Comparison of ENCODE assay signal across 8 mouse cellular contexts in the genomic region with DNA sequence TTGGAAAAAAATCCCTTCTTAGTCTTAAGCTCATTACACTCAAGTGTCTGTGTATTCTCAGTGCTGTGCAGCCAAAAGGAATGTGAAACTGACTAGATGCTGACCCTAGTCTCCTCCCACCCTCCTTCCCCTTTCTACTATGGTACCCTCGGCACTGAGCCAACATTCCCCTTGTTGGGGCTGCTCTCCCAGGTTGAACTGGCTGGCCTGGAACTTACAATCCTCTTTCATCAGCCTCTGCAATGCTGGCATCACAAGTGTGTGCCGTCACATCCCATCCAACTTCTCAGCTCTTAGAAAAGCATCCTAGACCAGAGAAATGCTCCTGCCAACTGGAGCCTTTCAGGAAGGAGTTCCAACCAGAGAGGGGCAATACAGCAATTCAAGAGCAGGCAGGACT. TPM values are rescaled to one million over a fixed set of nuclear protein-coding genes. Genes with fewer than 3 reads are reported as not detected.
DNase-seq lines count a peak whose midpoint lies in the region; ATAC-seq and TF ChIP-seq lines count a peak whose summit lies in the region.

No protein-coding gene starts in this region.

- H3K9me3 ChIP-seq in limb, embryonic 14.5 days (ENCODE audit: control insufficient read depth, low read length), result no peaks in the 10 kb centered on the region
- H3K9me3 ChIP-seq in limb, embryonic 10.5 days (replicated peaks), result no peaks in the 10 kb centered on the region
- no peaks in the 10 kb centered on the region for H3K9me3 ChIP-seq in forebrain, embryonic 15.5 days
- H3K9me3 ChIP-seq in stomach, embryonic 15.5 days, result no peaks in the 10 kb centered on the region

- WGBS in limb, embryonic 14.5 days, result 57% methylated on average over 2 of the region's 2 CpGs
- WGBS in limb, embryonic 10.5 days, result 92% methylated on average over 2 of the region's 2 CpGs
- WGBS in bone marrow, adult 2 months, result 28% methylated on average over 2 of the region's 2 CpGs
- 32% methylated on average over 2 of the region's 2 CpGs for WGBS in forebrain, embryonic 15.5 days
- WGBS in stomach, embryonic 15.5 days, result 49% methylated on average over 2 of the region's 2 CpGs

- TF ChIP-seq POLR2A in limb, embryonic 14.5 days (IDR thresholded peaks at IDR 0.05; ENCODE audit: borderline replicate concordance, extremely low read depth, insufficient read depth, insufficient read length), result no peak
- TF ChIP-seq POLR2A in bone marrow, adult 2 months (IDR thresholded peaks at IDR 0.05; ENCODE audit: borderline replicate concordance, control insufficient read depth, low read depth, low read length), result no peak

- no peaks in the 10 kb centered on the region for H3K36me3 ChIP-seq in limb, embryonic 14.5 days (ENCODE audit: control insufficient read depth, insufficient read depth, low read length)
- H3K36me3 ChIP-seq in limb, embryonic 10.5 days, result peaks cover 23% of the 10 kb centered on the region
- no peaks in the 10 kb centered on the region for H3K36me3 ChIP-seq in forebrain, embryonic 15.5 days
- H3K36me3 ChIP-seq in stomach, embryonic 15.5 days, result no peaks in the 10 kb centered on the region

- H3K4me2 ChIP-seq in limb, embryonic 14.5 days (replicated peaks; ENCODE audit: low read depth, low read length, severe bottlenecking), result no peak overlapping the region
- no peak overlapping the region for H3K4me2 ChIP-seq in forebrain, embryonic 15.5 days (replicated peaks)
- no peak overlapping the region for H3K4me2 ChIP-seq in stomach, embryonic 15.5 days

- H3K27me3 ChIP-seq in limb, embryonic 14.5 days (ENCODE audit: control insufficient read depth, insufficient read depth, low read length), result no peaks in the 10 kb centered on the region
- no peaks in the 10 kb centered on the region for H3K27me3 ChIP-seq in limb, embryonic 10.5 days (ENCODE audit: low read depth, poor library complexity, severe bottlenecking)
- no peaks in the 10 kb centered on the region for H3K27me3 ChIP-seq in forebrain, embryonic 15.5 days
- no peaks in the 10 kb centered on the region for H3K27me3 ChIP-seq in stomach, embryonic 15.5 days (replicated peaks)

- DNase-seq in limb, embryonic 14.5 days (ENCODE audit: low spot score), result peak; percentile 48
- DNase-seq in limb, embryonic 10.5 days (ENCODE audit: low spot score), result no peak
- peak; percentile 73 for DNase-seq in kidney, postnatal 14 days
- DNase-seq in frontal cortex, postnatal 25 days (ENCODE audit: low spot score in 2 of 2), result no peak
- no peak for DNase-seq in ovary, postnatal 36 days (ENCODE audit: low spot score)

- ATAC-seq in limb, embryonic 14.5 days (ENCODE audit: low FRiP score, low read depth), result no peak
- ATAC-seq in forebrain, embryonic 15.5 days (replicated peaks), result peak; percentile 64; the same call in 1 of the 2 replicates
- peak; percentile 71 for ATAC-seq in stomach, embryonic 15.5 days (ENCODE audit: insufficient read depth, low FRiP score, low read depth)

- no peak for TF ChIP-seq CTCF in bone marrow, adult 2 months (IDR thresholded peaks at IDR 0.05; ENCODE audit: control insufficient read depth, insufficient read depth, low read length)

- no peak overlapping the region for H3K27ac ChIP-seq in limb, embryonic 14.5 days (replicated peaks; ENCODE audit: low read depth, low read length)
- H3K27ac ChIP-seq in limb, embryonic 10.5 days, result no peak overlapping the region
- H3K27ac ChIP-seq in bone marrow, adult 2 months (ENCODE audit: control insufficient read depth, insufficient read depth, low read depth, low read length, poor library complexity), result peak overlapping the region; percentile 59
- 0 out of 2 replicates have a peak overlapping the region, but pooled peaks have one; percentile 42 for H3K27ac ChIP-seq in forebrain, embryonic 15.5 days (replicated peaks)
- H3K27ac ChIP-seq in stomach, embryonic 15.5 days, result peak overlapping the region; percentile 21; the same call in 1 of the 2 replicates

- H3K4me1 ChIP-seq in limb, embryonic 14.5 days (ENCODE audit: control insufficient read depth, insufficient read depth, low read length), result peaks cover 7% of the 10 kb centered on the region
- no peaks in the 10 kb centered on the region for H3K4me1 ChIP-seq in limb, embryonic 10.5 days
- peaks cover 14% of the 10 kb centered on the region for H3K4me1 ChIP-seq in bone marrow, adult 2 months (ENCODE audit: control insufficient read depth, insufficient read depth, low read length)
- H3K4me1 ChIP-seq in forebrain, embryonic 15.5 days, result peaks cover 46% of the 10 kb centered on the region
- H3K4me1 ChIP-seq in stomach, embryonic 15.5 days, result peaks cover 19% of the 10 kb centered on the region

- H3K4me3 ChIP-seq in limb, embryonic 14.5 days (replicated peaks; ENCODE audit: low read length), result no peak overlapping the region
- no peak overlapping the region for H3K4me3 ChIP-seq in limb, embryonic 10.5 days
- H3K4me3 ChIP-seq in bone marrow, adult 2 months (replicated peaks; ENCODE audit: control insufficient read depth, low read depth, low read length), result no peak overlapping the region
- H3K4me3 ChIP-seq in forebrain, embryonic 15.5 days, result no peak overlapping the region
- H3K4me3 ChIP-seq in stomach, embryonic 15.5 days (replicated peaks), result no peak overlapping the region

- no peak overlapping the region for H3K9ac ChIP-seq in limb, embryonic 14.5 days (ENCODE audit: low read depth, low read length, severe bottlenecking)
- no peak overlapping the region for H3K9ac ChIP-seq in forebrain, embryonic 15.5 days (replicated peaks)
- H3K9ac ChIP-seq in stomach, embryonic 15.5 days, result no peak overlapping the region

RNA-seq across cellular contexts. Expression of a gene that starts 11.9 kb away (rescaled TPM):
- polyA plus RNA-seq in limb, embryonic 14.5 days (2012; rRNA removed), result 20.3 and 23.3 TPM in 2 replicates
- polyA plus RNA-seq in limb, embryonic 14.5 days (2014; fragmentation: Nextera tagmentation; extraction: Ambion mirVana), result 11.8 and 12.1 TPM in 2 replicates
- polyA plus RNA-seq in limb, embryonic 10.5 days (2016; fragmentation: Nextera tagmentation; extraction: Ambion mirVana), result 9.0 and 11.1 TPM in 2 replicates
- polyA plus RNA-seq in bone marrow, adult 2 months (2011; ENCODE audit: insufficient read depth, insufficient read length, low replicate concordance, missing spikeins), result 6.9 and 12.7 TPM in 2 replicates
- polyA plus RNA-seq in forebrain, embryonic 15.5 days (2015; fragmentation: Nextera tagmentation; extraction: Ambion mirVana), result 10.0 and 10.9 TPM in 2 replicates
- 9.3 and 9.4 TPM in 2 replicates for polyA plus RNA-seq in stomach, embryonic 15.5 days (2015; fragmentation: Nextera tagmentation; extraction: Ambion mirVana)

Comparison
In these comparisons a context has a peak if more than half of its experiments do, and no peak if none do; other contexts are left out.
1. DNase-seq: peak in limb, embryonic 14.5 days (single experiment) and kidney, postnatal 14 days (single experiment); none in limb, embryonic 10.5 days (single experiment), frontal cortex, postnatal 25 days (0 of 2) and ovary, postnatal 36 days (single experiment).
2. H3K27ac ChIP-seq: peak in bone marrow, adult 2 months (single experiment), forebrain, embryonic 15.5 days (single experiment) and stomach, embryonic 15.5 days (single experiment); none in limb, embryonic 14.5 days (single experiment) and limb, embryonic 10.5 days (single experiment).